Mouse (Mus musculus) spleen, adult 2 months (tissue): ENCODE results near the gene AL732309.1. TPM values are rescaled to one million over a fixed set of nuclear protein-coding genes. Genes with fewer than 3 reads are reported as not detected.

Source experiments
- DNase-seq, 2 experiments: peaks; one replicate each; pipeline versions ENCODE4 v3.0.0 to v3.0.0-alpha.2; 2012 to 2021; ENCODE audit warnings: low spot score in 2 of 2, low read depth in 1 of 2
- H3K27ac ChIP-seq: fragments of 200-500 bp; 2 replicates; pipeline ENCODE4 v1.5.1; 2012; ENCODE audit warnings: low read length, inconsistent platforms; ENCODE audit not compliant: insufficient read depth
- H3K27me3 ChIP-seq: fragments of 200-500 bp; 2 replicates; pipeline ENCODE4 v1.6.1; 2012; ENCODE audit warnings: mild to moderate bottlenecking, moderate library complexity, low read length, inconsistent platforms; ENCODE audit not compliant: control insufficient read depth, insufficient read depth
- H3K36me3 ChIP-seq: fragments of 200-500 bp; 2 replicates; pipeline ENCODE4 v1.6.1; 2012; ENCODE audit warnings: mild to moderate bottlenecking, low read length, inconsistent platforms; ENCODE audit not compliant: control insufficient read depth, insufficient read depth
- H3K4me1 ChIP-seq: fragments of 200-500 bp; 2 replicates; pipeline ENCODE4 v1.6.1; 2011; ENCODE audit warnings: inconsistent platforms; ENCODE audit not compliant: control insufficient read depth, insufficient read depth, insufficient read length
- H3K4me3 ChIP-seq: fragments of 200-500 bp; 2 replicates; pipeline ENCODE4 v1.5.1; 2011; ENCODE audit warnings: mild to moderate bottlenecking, inconsistent platforms; ENCODE audit not compliant: insufficient read depth, insufficient read length; ENCODE audit errors: extremely low read depth
- CTCF ChIP-seq: fragments of 200-500 bp; IDR thresholded peaks from 2 replicates; pipeline ENCODE4 v1.5.1; 2011; ENCODE audit warnings: mild to moderate bottlenecking, inconsistent platforms; ENCODE audit not compliant: insufficient read depth, insufficient read length, insufficient replicate concordance; ENCODE audit errors: extremely low read depth
- POLR2A ChIP-seq: fragments of 200-500 bp; IDR thresholded peaks from 2 replicates; pipeline ENCODE4 v1.6.1; 2011; ENCODE audit warnings: low read depth, low read length, inconsistent platforms
- WGBS: fragments of 180-500 bp; shearing (Covaris S2); methylation state at CpG from one replicate; pipeline ENCODE4 v1.1.7; 2018; 5-methylcytosine and 5-hydroxymethylcytosine counted together
- polyA plus RNA-seq: library from polyadenylated mRNA; depleted of rRNA; stranded (reverse); fragments of >200 nt; gene quantifications from 2 replicates; pipeline ENCODE4 v1.2.3, GENCODE M21; 2012; rRNA removed

Gene AL732309.1
- polyA plus RNA-seq, 1 experiment = 21.0 TPM

- peak; percentile 79 for TF ChIP-seq POLR2A
- no peak for TF ChIP-seq CTCF
- peak; percentile 87 to 92 for DNase-seq
These were observed 50.3 kb downstream of the AL732309.1 start, which contains the start of gene Tor4a for GRCm38 (mm10) chr2:25196172-25196954. Gene Tor4a (minus strand): TSS chr2:25196886.

GRCm38 (mm10) chr2:25195211-25196156 lies 51.2 kb downstream of the AL732309.1 start:
- TF ChIP-seq CTCF = no peak
- no peak; the same call in 1 of the 2 replicates for TF ChIP-seq POLR2A
- peaks cover 10% of the 10 kb centered on the region for H3K36me3 ChIP-seq
- peak; percentile 86 to 95 for DNase-seq
- no peaks in the 10 kb centered on the region for H3K27me3 ChIP-seq
- peak overlapping the region; percentile 98 for H3K27ac ChIP-seq
- H3K4me3 ChIP-seq = peak overlapping the region; percentile 78
- H3K4me1 ChIP-seq = peaks cover 21% of the 10 kb centered on the region; the same call in 1 of the 2 replicates
- WGBS = 2% methylated on average over 55 of the region's 55 CpGs

More at GRCm38 (mm10) chr2:25196172-25196954, 50.3 kb downstream of the AL732309.1 start, which contains the start of gene Tor4a:
- Histone ChIP-seq H3K27ac (peak within 1 kb of the TSS; percentile 98), H3K36me3 (peaks cover 18% of the 10 kb centered on the region), H3K27me3 (no peaks in the 10 kb centered on the region), H3K4me1 (peaks cover 21% of the 10 kb centered on the region; the same call in 1 of the 2 replicates), H3K4me3 (peak within 1 kb of the TSS; percentile 78)
- 2% methylated on average over 8 of the region's 8 CpGs for WGBS

Other genes starting within 250 kb of the AL732309.1 start
- 43.0 and 81.9 TPM in 2 replicates for gene Nsmf, start 192.5 kb downstream of the AL732309.1 start, polyA plus RNA-seq
- gene Entpd8, start 166.6 kb downstream of the AL732309.1 start, polyA plus RNA-seq = 0.05 and 0.14 TPM in 2 replicates
- gene Noxa1, start 151.7 kb downstream of the AL732309.1 start, polyA plus RNA-seq = 0.21 and 0.25 TPM in 2 replicates
- gene Nrarp, start 66.1 kb downstream of the AL732309.1 start, polyA plus RNA-seq = 8.0 and 13.8 TPM in 2 replicates
- 77.5 and 104 TPM in 2 replicates for gene Tor4a, start 50.0 kb downstream of the AL732309.1 start, polyA plus RNA-seq
- gene Nelfb, start 35.4 kb downstream of the AL732309.1 start, polyA plus RNA-seq = 61.6 and 68.1 TPM in 2 replicates
- gene Stpg3, start 32.2 kb downstream of the AL732309.1 start, polyA plus RNA-seq = 0.05 TPM in 1 of 2 replicates, not detected in the other
- 0.11 and 0.16 TPM in 2 replicates for gene Fam166a, start 28.1 kb downstream of the AL732309.1 start, polyA plus RNA-seq
- 222 and 307 TPM in 2 replicates for gene Tubb4b, start 22.2 kb downstream of the AL732309.1 start, polyA plus RNA-seq
- 0.04 and 0.06 TPM in 2 replicates for gene Slc34a3, start 12.5 kb downstream of the AL732309.1 start, polyA plus RNA-seq
- not detected in 2 replicates for gene Rnf224, start 10.1 kb downstream of the AL732309.1 start, polyA plus RNA-seq
- gene Rnf208, start 4.6 kb downstream of the AL732309.1 start, polyA plus RNA-seq = 1.8 and 2.1 TPM in 2 replicates
- gene Cysrt1, start 4.4 kb downstream of the AL732309.1 start, polyA plus RNA-seq = not detected in 2 replicates
- 44.4 and 60.5 TPM in 2 replicates for gene Tmem203, start 8.6 kb upstream of the AL732309.1 start, polyA plus RNA-seq
- 17.1 and 23.5 TPM in 2 replicates for gene Tprn, start 15.8 kb upstream of the AL732309.1 start, polyA plus RNA-seq
- 45.5 and 67.8 TPM in 2 replicates for gene Ssna1, start 25.6 kb upstream of the AL732309.1 start, polyA plus RNA-seq
- 55.7 and 68.8 TPM in 2 replicates for gene Anapc2, start 25.6 kb upstream of the AL732309.1 start, polyA plus RNA-seq
- gene Tmem210, start 41.3 kb upstream of the AL732309.1 start, polyA plus RNA-seq = not detected in 2 replicates
- 0.28 and 0.77 TPM in 2 replicates for gene Lrrc26, start 43.1 kb upstream of the AL732309.1 start, polyA plus RNA-seq
- gene Grin1, start 72.3 kb upstream of the AL732309.1 start, polyA plus RNA-seq = 0.04 and 0.26 TPM in 2 replicates
- gene Man1b1, start 85.5 kb upstream of the AL732309.1 start, polyA plus RNA-seq = 11.4 and 14.6 TPM in 2 replicates
- 35.1 and 41.8 TPM in 2 replicates for gene Dpp7, start 109.5 kb upstream of the AL732309.1 start, polyA plus RNA-seq
- 28.4 and 55.4 TPM in 2 replicates for gene Uap1l1, start 118.8 kb upstream of the AL732309.1 start, polyA plus RNA-seq
- 6.7 and 9.4 TPM in 2 replicates for gene Sapcd2, start 125.5 kb upstream of the AL732309.1 start, polyA plus RNA-seq
- 5.0 and 5.9 TPM in 2 replicates for gene Entpd2, start 149.0 kb upstream of the AL732309.1 start, polyA plus RNA-seq
- 31.0 and 36.5 TPM in 2 replicates for gene Npdc1, start 152.5 kb upstream of the AL732309.1 start, polyA plus RNA-seq
- gene Fut7, start 176.4 kb upstream of the AL732309.1 start, polyA plus RNA-seq = 2.4 and 3.7 TPM in 2 replicates
- gene Abca2, start 181.8 kb upstream of the AL732309.1 start, polyA plus RNA-seq = 61.1 and 67.6 TPM in 2 replicates
- gene Clic3, start 210.0 kb upstream of the AL732309.1 start, polyA plus RNA-seq = 2.5 and 3.1 TPM in 2 replicates
- 68.7 and 86.4 TPM in 2 replicates for gene Paxx, start 214.2 kb upstream of the AL732309.1 start, polyA plus RNA-seq
- gene Ptgds, start 223.2 kb upstream of the AL732309.1 start, polyA plus RNA-seq = 0.27 and 7.8 TPM in 2 replicates
- gene Lcn12, start 247.0 kb upstream of the AL732309.1 start, polyA plus RNA-seq = not detected in 2 replicates